Mouse (Mus musculus): ENCODE data around the gene Rasa3. TPM values are rescaled to one million over a fixed set of nuclear protein-coding genes. Genes with fewer than 3 reads are reported as not detected.

Rasa3 gene
- polyA plus RNA-seq, 1 experiment from 2014 or later, result 12.0 TPM

DNA sequence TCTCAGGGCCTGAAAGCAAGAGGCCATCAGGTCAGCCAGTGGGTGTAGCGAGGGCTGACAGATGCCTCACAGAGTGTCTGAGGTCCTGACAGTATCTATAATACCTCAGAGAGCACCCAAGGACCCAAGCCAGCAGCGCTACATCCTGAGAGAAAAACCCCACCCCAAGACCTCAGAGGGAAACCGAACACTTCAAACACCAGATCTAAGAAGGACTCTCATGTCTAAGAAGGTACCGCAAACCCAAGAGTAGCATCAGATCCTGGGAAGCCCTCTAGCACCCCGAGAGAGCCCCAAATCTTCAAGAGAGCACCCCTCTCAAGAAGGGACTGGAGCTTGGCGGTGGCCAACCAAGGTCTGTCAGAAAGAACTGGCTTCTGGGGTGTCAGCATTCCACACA lies 68.5 kb downstream of the Rasa3 start:
- Histone ChIP-seq H3K4me3 (ENCODE audit: low read depth, low read length) (no peak overlapping the region), H3K27ac (replicated peaks) (no peak overlapping the region), H3K4me1 (replicated peaks; ENCODE audit: control insufficient read depth, insufficient read depth) (no peaks in the 10 kb centered on the region), H3K9ac (ENCODE audit: low read length) (no peak overlapping the region), H3K36me3 (ENCODE audit: control insufficient read depth, insufficient read depth, low read length) (peaks cover 9% of the 10 kb centered on the region; the same call in 1 of the 2 replicates), H3K9me3 (ENCODE audit: control insufficient read depth, low read length) (no peaks in the 10 kb centered on the region), H3K27me3 (ENCODE audit: control insufficient read depth, insufficient read depth, low read length) (no peaks in the 10 kb centered on the region), H3K4me2 (replicated peaks; ENCODE audit: low read depth) (no peak overlapping the region)
- 89% methylated on average over 6 of the region's 6 CpGs for WGBS
- TF ChIP-seq CTCF (IDR thresholded peaks at IDR 0.05; ENCODE audit: low read depth) (no peak), EP300 (optimal IDR thresholded peaks at IDR 0.05) (no peak)
- ATAC-seq (ENCODE audit: low FRiP score, low TSS enrichment) (no peak), DNase-seq (ENCODE audit: low spot score) (no peak)

DNA sequence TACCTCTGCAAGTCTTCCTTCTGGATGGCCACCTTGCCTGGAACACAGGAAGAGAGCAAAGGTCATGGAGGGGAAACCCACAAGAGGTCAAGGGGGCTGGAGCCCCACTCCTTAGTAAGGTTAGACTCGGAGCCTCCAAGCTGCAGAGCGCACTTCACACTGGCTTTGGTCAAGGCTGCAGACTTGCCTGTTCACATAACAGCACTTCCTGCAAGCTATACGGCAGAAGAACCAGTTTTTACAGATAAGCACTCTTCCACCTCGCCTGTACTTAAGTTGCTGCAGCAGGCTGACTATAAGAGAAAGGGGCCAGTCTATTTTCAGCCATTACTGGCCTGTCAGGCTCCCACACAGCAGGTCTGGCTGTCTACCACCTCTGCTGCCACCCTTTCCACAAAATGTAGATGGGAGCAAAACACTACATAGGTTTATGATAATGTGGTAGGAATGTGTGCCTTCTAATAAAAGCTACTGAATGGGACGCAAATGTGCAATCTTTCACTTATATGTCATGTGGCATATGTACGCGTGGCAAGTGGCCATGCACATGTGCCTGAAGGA lies 71.4 kb downstream of the Rasa3 start:
- no peak for TF ChIP-seq EP300 (optimal IDR thresholded peaks at IDR 0.05)

DNA sequence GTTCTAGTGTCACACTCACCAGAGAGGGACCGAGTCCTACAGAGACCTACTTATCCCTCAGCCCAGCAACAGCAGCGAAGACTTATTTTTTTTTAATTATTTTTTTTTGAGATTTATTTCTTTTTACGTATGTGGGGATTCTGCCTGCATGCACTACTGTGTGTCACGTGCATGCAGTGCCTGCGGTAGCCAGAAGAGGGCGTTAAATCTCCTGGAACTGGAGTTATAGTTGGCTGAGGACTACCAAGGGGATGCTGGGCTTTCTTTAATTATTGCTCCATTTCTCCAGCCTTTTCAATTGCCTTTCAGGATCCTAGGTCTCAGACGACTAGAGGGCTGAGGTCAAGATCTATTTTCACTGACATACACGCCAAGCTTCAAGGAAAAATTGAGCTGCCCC lies 74.8 kb downstream of the Rasa3 start:
- no peak for TF ChIP-seq EP300 (optimal IDR thresholded peaks at IDR 0.05)
- TF ChIP-seq CTCF (IDR thresholded peaks at IDR 0.05; ENCODE audit: low read depth), result peak; percentile 74
- DNase-seq (ENCODE audit: low spot score), result no peak
- Histone ChIP-seq H3K9me3 (ENCODE audit: control insufficient read depth, low read length) (no peaks in the 10 kb centered on the region), H3K4me3 (ENCODE audit: low read depth, low read length) (no peak overlapping the region), H3K27ac (replicated peaks) (no peak overlapping the region), H3K27me3 (ENCODE audit: control insufficient read depth, insufficient read depth, low read length) (no peaks in the 10 kb centered on the region), H3K9ac (ENCODE audit: low read length) (no peak overlapping the region), H3K36me3 (ENCODE audit: control insufficient read depth, insufficient read depth, low read length) (peaks cover 6% of the 10 kb centered on the region; the same call in 1 of the 2 replicates), H3K4me2 (replicated peaks; ENCODE audit: low read depth) (no peak overlapping the region), H3K4me1 (replicated peaks; ENCODE audit: control insufficient read depth, insufficient read depth) (no peaks in the 10 kb centered on the region)
- no peak for ATAC-seq (ENCODE audit: low FRiP score, low TSS enrichment)
- 67% methylated on average over 8 of the region's 8 CpGs for WGBS

More for the DNA sequence above, 71.4 kb downstream of the Rasa3 start:
- H3K36me3 ChIP-seq (ENCODE audit: control insufficient read depth, insufficient read depth, low read length), result peaks cover 5% of the 10 kb centered on the region; the same call in 1 of the 2 replicates
- 76% methylated on average over 7 of the region's 7 CpGs for WGBS
- DNase-seq (ENCODE audit: low spot score) (no peak), ATAC-seq (ENCODE audit: low FRiP score, low TSS enrichment) (no peak)
- H3K9me3 ChIP-seq (ENCODE audit: control insufficient read depth, low read length), result no peaks in the 10 kb centered on the region
- no peak overlapping the region for H3K4me3 ChIP-seq (ENCODE audit: low read depth, low read length)
- H3K27ac ChIP-seq (replicated peaks), result no peak overlapping the region
- H3K4me2 ChIP-seq (replicated peaks; ENCODE audit: low read depth), result no peak overlapping the region
- no peaks in the 10 kb centered on the region for H3K4me1 ChIP-seq (replicated peaks; ENCODE audit: control insufficient read depth, insufficient read depth)
- no peaks in the 10 kb centered on the region for H3K27me3 ChIP-seq (ENCODE audit: control insufficient read depth, insufficient read depth, low read length)
- H3K9ac ChIP-seq (ENCODE audit: low read length), result no peak overlapping the region

DNA sequence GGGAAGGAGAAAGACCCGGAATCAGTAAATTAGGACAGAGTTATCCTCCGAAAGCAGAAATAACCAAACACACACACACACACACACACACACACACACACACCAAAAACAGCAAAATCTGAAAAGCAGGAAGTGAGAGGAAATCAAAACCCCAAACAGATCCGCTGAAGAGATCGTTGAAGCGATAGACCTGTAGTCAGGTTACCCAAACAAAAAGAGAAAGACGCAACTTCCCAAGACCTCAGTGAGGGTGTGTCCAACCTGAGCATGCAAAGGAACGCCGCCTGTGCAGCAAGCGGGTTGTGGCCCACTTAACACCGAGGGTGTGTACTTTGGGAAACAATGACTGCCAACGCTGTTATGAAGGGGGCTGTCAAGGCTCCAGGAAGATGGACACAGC lies 76.2 kb downstream of the Rasa3 start:
- WGBS, result 54% methylated on average over 11 of the region's 11 CpGs
- DNase-seq (ENCODE audit: low spot score), result no peak
- Histone ChIP-seq H3K36me3 (ENCODE audit: control insufficient read depth, insufficient read depth, low read length) (peaks cover 15% of the 10 kb centered on the region), H3K4me3 (ENCODE audit: low read depth, low read length) (no peak overlapping the region), H3K27ac (replicated peaks) (peak overlapping the region; percentile 9; the same call in 1 of the 2 replicates), H3K27me3 (ENCODE audit: control insufficient read depth, insufficient read depth, low read length) (no peaks in the 10 kb centered on the region), H3K4me1 (replicated peaks; ENCODE audit: control insufficient read depth, insufficient read depth) (no peaks in the 10 kb centered on the region), H3K9me3 (ENCODE audit: control insufficient read depth, low read length) (no peaks in the 10 kb centered on the region), H3K4me2 (replicated peaks; ENCODE audit: low read depth) (no peak overlapping the region; the same call in 1 of the 2 replicates), H3K9ac (ENCODE audit: low read length) (no peak overlapping the region)
- no peak for ATAC-seq (ENCODE audit: low FRiP score, low TSS enrichment)
- TF ChIP-seq CTCF (IDR thresholded peaks at IDR 0.05; ENCODE audit: low read depth) (no peak), EP300 (optimal IDR thresholded peaks at IDR 0.05) (no peak)

DNA sequence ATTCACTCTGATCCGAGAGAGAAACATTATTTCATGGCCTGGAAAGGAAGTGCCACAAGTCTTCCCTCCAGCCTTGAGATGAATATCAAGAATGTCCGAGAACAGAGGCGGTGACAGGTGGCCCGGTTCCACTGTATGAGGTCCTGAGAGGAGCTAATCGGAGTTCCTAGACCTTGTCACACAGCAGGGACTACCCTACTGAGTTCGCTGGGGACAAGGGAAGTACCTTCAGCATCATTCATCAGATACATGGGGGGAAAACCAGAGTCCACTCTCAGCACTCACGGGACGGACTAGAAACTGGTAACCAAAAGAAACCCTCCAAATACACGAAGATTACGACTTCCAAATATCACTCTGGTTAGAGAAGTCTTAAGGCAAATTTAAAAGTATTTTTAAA lies 76.7 kb downstream of the Rasa3 start:
- Histone ChIP-seq H3K9me3 (ENCODE audit: control insufficient read depth, low read length) (no peaks in the 10 kb centered on the region), H3K27me3 (ENCODE audit: control insufficient read depth, insufficient read depth, low read length) (no peaks in the 10 kb centered on the region), H3K36me3 (ENCODE audit: control insufficient read depth, insufficient read depth, low read length) (peaks cover 12% of the 10 kb centered on the region), H3K4me1 (replicated peaks; ENCODE audit: control insufficient read depth, insufficient read depth) (no peaks in the 10 kb centered on the region), H3K27ac (replicated peaks) (no peak overlapping the region), H3K4me3 (ENCODE audit: low read depth, low read length) (no peak overlapping the region), H3K4me2 (replicated peaks; ENCODE audit: low read depth) (no peak overlapping the region), H3K9ac (ENCODE audit: low read length) (no peak overlapping the region)
- 81% methylated on average over 10 of the region's 10 CpGs for WGBS
- no peak for DNase-seq (ENCODE audit: low spot score)
- no peak for TF ChIP-seq EP300 (optimal IDR thresholded peaks at IDR 0.05)
- no peak for TF ChIP-seq CTCF (IDR thresholded peaks at IDR 0.05; ENCODE audit: low read depth)
- no peak for ATAC-seq (ENCODE audit: low FRiP score, low TSS enrichment)

DNA sequence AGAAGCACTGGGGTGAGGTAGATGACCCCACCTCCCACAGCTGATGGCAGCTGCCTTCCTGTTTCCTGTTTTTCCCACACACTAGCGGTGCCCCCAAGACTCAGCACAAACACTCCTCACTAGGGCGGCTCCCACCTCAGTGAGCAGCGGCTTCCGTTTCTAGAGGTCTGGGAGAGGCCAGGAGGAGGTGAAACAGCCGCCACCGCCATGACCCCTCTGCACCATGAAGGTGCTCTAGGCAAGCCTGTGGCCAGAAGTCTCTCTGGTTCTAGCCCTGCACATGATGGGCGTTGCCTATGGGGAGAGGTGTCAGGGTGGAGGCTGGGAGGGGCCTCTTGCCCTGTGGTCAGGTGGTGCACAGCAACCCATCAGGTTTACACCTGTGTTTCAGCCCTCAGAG lies 77.2 kb downstream of the Rasa3 start:
- Histone ChIP-seq H3K9ac (ENCODE audit: low read length) (no peak overlapping the region), H3K4me1 (replicated peaks; ENCODE audit: control insufficient read depth, insufficient read depth) (no peaks in the 10 kb centered on the region), H3K4me3 (ENCODE audit: low read depth, low read length) (no peak overlapping the region), H3K36me3 (ENCODE audit: control insufficient read depth, insufficient read depth, low read length) (peaks cover 10% of the 10 kb centered on the region), H3K9me3 (ENCODE audit: control insufficient read depth, low read length) (no peaks in the 10 kb centered on the region), H3K27ac (replicated peaks) (no peak overlapping the region), H3K4me2 (replicated peaks; ENCODE audit: low read depth) (no peak overlapping the region), H3K27me3 (ENCODE audit: control insufficient read depth, insufficient read depth, low read length) (no peaks in the 10 kb centered on the region)
- ATAC-seq (ENCODE audit: low FRiP score, low TSS enrichment) (peak; percentile 50), DNase-seq (ENCODE audit: low spot score) (peak; percentile 33)
- TF ChIP-seq EP300 (optimal IDR thresholded peaks at IDR 0.05) (no peak), CTCF (IDR thresholded peaks at IDR 0.05; ENCODE audit: low read depth) (no peak)
- 67% methylated on average over 7 of the region's 7 CpGs for WGBS
